Mouse (Mus musculus) lung, embryonic 16.5 days (tissue): Measurements from ENCODE around the gene Spag6l. TPM values are rescaled to one million over a fixed set of nuclear protein-coding genes. Genes with fewer than 3 reads are reported as not detected.

ENCODE experiments used
- polyA plus RNA-seq: library from polyadenylated mRNA; unstranded; fragments of >200 nt; fragmentation: Nextera tagmentation; extraction: Ambion mirVana; gene quantifications from 2 replicates; pipeline ENCODE4 v1.2.1, GENCODE M21; 2015

Spag6l gene
- polyA plus RNA-seq, 1 experiment from 2014 or later, result 8.3 TPM

Other genes starting within 250 kb of the Spag6l start
- 5.3 and 6.5 TPM in 2 replicates for gene Fgd4, start 228.9 kb downstream of the Spag6l start, polyA plus RNA-seq
- not detected in 2 replicates for gene Olfr19, start 153.1 kb downstream of the Spag6l start, polyA plus RNA-seq
- 0.41 and 0.93 TPM in 2 replicates for gene Igll1, start 34.5 kb upstream of the Spag6l start, polyA plus RNA-seq
- gene Top3b, start 41.3 kb upstream of the Spag6l start, polyA plus RNA-seq, result 64.1 and 69.5 TPM in 2 replicates
- 2.6 and 4.7 TPM in 2 replicates for gene Vpreb1, start 41.4 kb upstream of the Spag6l start, polyA plus RNA-seq
- gene Ppm1f, start 67.0 kb upstream of the Spag6l start, polyA plus RNA-seq, result 37.2 and 38.2 TPM in 2 replicates
- 146 and 150 TPM in 2 replicates for gene Mapk1, start 153.9 kb upstream of the Spag6l start, polyA plus RNA-seq
- gene Ypel1, start 240.2 kb upstream of the Spag6l start, polyA plus RNA-seq, result 20.3 and 23.2 TPM in 2 replicates